Mouse (Mus musculus) kidney, adult 2 months (tissue): Measurements from ENCODE around the gene Flot1.

ENCODE experiments used
- CTCF ChIP-seq: fragments of 200-500 bp; conservative IDR thresholded peaks from 2 replicates; pipeline ENCODE4 v1.5.1; 2011; ENCODE audit warnings: low read depth, mild to moderate bottlenecking, control low read depth, low read length, moderate library complexity, mixed read lengths; ENCODE audit not compliant: insufficient read depth, insufficient read length
- POLR2A ChIP-seq: fragments of 200-500 bp; IDR thresholded peaks from one replicate; pipeline ENCODE4 v1.6.1; 2011; ENCODE audit warnings: low read depth, low read length, control low read depth

- TF ChIP-seq POLR2A = no peak
- peak; percentile 90 for TF ChIP-seq CTCF
Observed at GRCm38 (mm10) chr17:35873774-35874519, 50.9 kb downstream of the Flot1 start.
